Comparison of ENCODE assay signal across 8 mouse cellular contexts in genomic region chr11:20455865-20456648, GRCm38 (mm10).
DNase-seq lines count a peak whose midpoint lies in the region; ATAC-seq and TF ChIP-seq lines count a peak whose summit lies in the region.

No protein-coding gene starts in this region.

- H3K9me3 ChIP-seq in forebrain, embryonic 13.5 days (replicated peaks): no peaks in the 10 kb centered on the region
- H3K9me3 ChIP-seq in kidney, embryonic 15.5 days (replicated peaks): no peaks in the 10 kb centered on the region
- H3K9me3 ChIP-seq in midbrain, embryonic 16.5 days (replicated peaks; ENCODE audit: control insufficient read depth, low read length, poor library complexity, severe bottlenecking): no peaks in the 10 kb centered on the region

- intact Hi-C loops in heart, adult 2 months (cut with DNase I): loop anchor here (1.0 to 5.0 kb wide), 5 partner anchors 76 to 287 kb away; no protein-coding TSS in a partner anchor
- intact Hi-C loops in left cerebral cortex, postnatal 14 days (cut with DNase I): loop anchor here (5.0 kb wide), 5 partner anchors 76 to 456 kb away; partner anchors contain the start of gene Aftph

- H3K27me3 ChIP-seq in heart, adult 2 months (ENCODE audit: control insufficient read depth, insufficient read depth, low read length): no peaks in the 10 kb centered on the region
- H3K27me3 ChIP-seq in forebrain, embryonic 13.5 days: no peaks in the 10 kb centered on the region
- no peaks in the 10 kb centered on the region for H3K27me3 ChIP-seq in kidney, embryonic 15.5 days
- no peaks in the 10 kb centered on the region for H3K27me3 ChIP-seq in midbrain, embryonic 16.5 days (ENCODE audit: control insufficient read depth, insufficient read depth, low read depth, low read length)

- no peak for TF ChIP-seq POLR2A in heart, adult 2 months (IDR thresholded peaks at IDR 0.05; ENCODE audit: insufficient read depth, low read depth, low read length)
- TF ChIP-seq POLR2A in brain, embryonic 14.5 days (IDR thresholded peaks at IDR 0.05; ENCODE audit: borderline replicate concordance, extremely low read depth, insufficient read depth, insufficient read length, poor library complexity, severe bottlenecking): no peak

- H3K79me2 ChIP-seq in heart, adult 2 months (replicated peaks; ENCODE audit: control insufficient read depth, insufficient read depth, low read length): no peaks in the 10 kb centered on the region

- WGBS in heart, adult 2 months: 6% methylated on average over 19 of the region's 19 CpGs
- 1% methylated on average over 19 of the region's 19 CpGs for WGBS in forebrain, embryonic 13.5 days
- WGBS in kidney, embryonic 15.5 days: 1% methylated on average over 19 of the region's 19 CpGs
- 2% methylated on average over 19 of the region's 19 CpGs for WGBS in midbrain, embryonic 16.5 days

- no peaks in the 10 kb centered on the region for H3K36me3 ChIP-seq in heart, adult 2 months (ENCODE audit: control insufficient read depth, insufficient read depth, low read length)
- H3K36me3 ChIP-seq in forebrain, embryonic 13.5 days (ENCODE audit: poor library complexity, severe bottlenecking): no peaks in the 10 kb centered on the region
- H3K36me3 ChIP-seq in kidney, embryonic 15.5 days: no peaks in the 10 kb centered on the region
- H3K36me3 ChIP-seq in midbrain, embryonic 16.5 days (ENCODE audit: control insufficient read depth, insufficient read depth, low read length): no peaks in the 10 kb centered on the region

- peaks cover 2% of the 10 kb centered on the region; the same call in 1 of the 2 replicates for H3K4me1 ChIP-seq in heart, adult 2 months (ENCODE audit: control insufficient read depth, insufficient read depth, low read length)
- peaks cover 12% of the 10 kb centered on the region; the same call in 1 of the 2 replicates for H3K4me1 ChIP-seq in forebrain, embryonic 13.5 days
- peaks cover 40% of the 10 kb centered on the region for H3K4me1 ChIP-seq in kidney, embryonic 15.5 days
- peaks cover 8% of the 10 kb centered on the region; the same call in 1 of the 2 replicates for H3K4me1 ChIP-seq in midbrain, embryonic 16.5 days (ENCODE audit: control insufficient read depth, insufficient read depth, low read length)

- no peak for TF ChIP-seq EP300 in heart, adult 2 months (IDR thresholded peaks at IDR 0.05; ENCODE audit: insufficient read depth, low read depth, low read length)

- peak; percentile 48 for ATAC-seq in forebrain, embryonic 13.5 days
- peak; percentile 54 for ATAC-seq in kidney, embryonic 15.5 days (replicated peaks; ENCODE audit: low FRiP score)
- peak; percentile 78 for ATAC-seq in midbrain, embryonic 16.5 days

- DNase-seq in heart, adult 2 months: no peak
- no peak for DNase-seq in heart, adult 11 months
- peak; percentile 77 for DNase-seq in brain, embryonic 14.5 days (ENCODE audit: low read depth)
- no peak for DNase-seq in layer of hippocampus, postnatal 25 days (ENCODE audit: extremely low spot score in 1 of 2, low spot score in 1 of 2)
- no peak for DNase-seq in left cerebral cortex, postnatal 14 days (ENCODE audit: low spot score in 2 of 2)

- no peak overlapping the region; the same call in 1 of the 2 replicates for H3K9ac ChIP-seq in heart, adult 2 months (ENCODE audit: low read depth, low read length)
- H3K9ac ChIP-seq in forebrain, embryonic 13.5 days: peak overlapping the region; percentile 68
- peak overlapping the region; percentile 48 for H3K9ac ChIP-seq in kidney, embryonic 15.5 days
- H3K9ac ChIP-seq in midbrain, embryonic 16.5 days (ENCODE audit: low read depth, low read length): peak overlapping the region; percentile 60

- peak overlapping the region; percentile 94 for H3K4me2 ChIP-seq in forebrain, embryonic 13.5 days
- peak overlapping the region; percentile 90 for H3K4me2 ChIP-seq in kidney, embryonic 15.5 days
- H3K4me2 ChIP-seq in midbrain, embryonic 16.5 days (ENCODE audit: low read length): peak overlapping the region; percentile 95

- TF ChIP-seq CTCF in heart, adult 2 months (IDR thresholded peaks at IDR 0.05): no peak
- no peak for TF ChIP-seq CTCF in brain, embryonic 14.5 days (IDR thresholded peaks at IDR 0.05; ENCODE audit: borderline replicate concordance, extremely low read depth, insufficient read depth, insufficient read length)

- H3K4me3 ChIP-seq in heart, adult 2 months: peak overlapping the region; percentile 75
- peak overlapping the region; percentile 59 for H3K4me3 ChIP-seq in forebrain, embryonic 13.5 days
- H3K4me3 ChIP-seq in kidney, embryonic 15.5 days (replicated peaks): peak overlapping the region; percentile 56
- H3K4me3 ChIP-seq in midbrain, embryonic 16.5 days (ENCODE audit: low read depth, low read length): peak overlapping the region; percentile 53

- H3K27ac ChIP-seq in heart, adult 2 months: no peak overlapping the region
- no peak overlapping the region for H3K27ac ChIP-seq in forebrain, embryonic 13.5 days
- H3K27ac ChIP-seq in kidney, embryonic 15.5 days: no peak overlapping the region
- no peak overlapping the region for H3K27ac ChIP-seq in midbrain, embryonic 16.5 days (ENCODE audit: low read length)
